Mouse (Mus musculus): ENCODE measurements around the gene Plpp1. TPM values are rescaled to one million over a fixed set of nuclear protein-coding genes. Genes with fewer than 3 reads are reported as not detected.

The Plpp1 gene
- polyA plus RNA-seq, 2 experiments, result 48.8 to 70.9 TPM

GRCm38 (mm10) chr13:112772861-112773260 is 27.7 kb upstream of the Plpp1 start:
- 72% methylated on average over 14 of the region's 14 CpGs for WGBS
- no peak overlapping the region for H3K9ac ChIP-seq (ENCODE audit: low read depth, low read length, severe bottlenecking)

GRCm38 (mm10) chr13:112773991-112774675 is 26.5 kb upstream of the Plpp1 start:
- H3K27ac ChIP-seq (replicated peaks; ENCODE audit: low read depth, low read length), result no peak overlapping the region
- no peak for ATAC-seq (ENCODE audit: low FRiP score, low read depth)
- H3K36me3 ChIP-seq (ENCODE audit: control insufficient read depth, insufficient read depth, low read length), result no peaks in the 10 kb centered on the region
- no peak overlapping the region for H3K9ac ChIP-seq (ENCODE audit: low read depth, low read length, severe bottlenecking)
- H3K4me3 ChIP-seq (replicated peaks; ENCODE audit: low read length), result no peak overlapping the region
- WGBS, result 89% methylated on average over 3 of the region's 3 CpGs
- H3K4me2 ChIP-seq (replicated peaks; ENCODE audit: low read depth, low read length, severe bottlenecking), result no peak overlapping the region
- H3K9me3 ChIP-seq (ENCODE audit: control insufficient read depth, low read length), result no peaks in the 10 kb centered on the region
- no peak for TF ChIP-seq POLR2A (IDR thresholded peaks at IDR 0.05; ENCODE audit: borderline replicate concordance, extremely low read depth, insufficient read depth, insufficient read length)
- no peak for DNase-seq (ENCODE audit: low spot score)
- no peaks in the 10 kb centered on the region for H3K27me3 ChIP-seq (ENCODE audit: control insufficient read depth, insufficient read depth, low read length)
- peaks cover 14% of the 10 kb centered on the region for H3K4me1 ChIP-seq (ENCODE audit: control insufficient read depth, insufficient read depth, low read length)

More at GRCm38 (mm10) chr13:112772861-112773260, 27.7 kb upstream of the Plpp1 start:
- Histone ChIP-seq H3K4me3 (replicated peaks; ENCODE audit: low read length) (no peak overlapping the region), H3K4me2 (replicated peaks; ENCODE audit: low read depth, low read length, severe bottlenecking) (no peak overlapping the region), H3K9me3 (ENCODE audit: control insufficient read depth, low read length) (peaks cover under 1% of the 10 kb centered on the region; the same call in 1 of the 2 replicates), H3K27ac (replicated peaks; ENCODE audit: low read depth, low read length) (no peak overlapping the region), H3K36me3 (ENCODE audit: control insufficient read depth, insufficient read depth, low read length) (no peaks in the 10 kb centered on the region), H3K4me1 (ENCODE audit: control insufficient read depth, insufficient read depth, low read length) (peaks cover 14% of the 10 kb centered on the region), H3K27me3 (ENCODE audit: control insufficient read depth, insufficient read depth, low read length) (no peaks in the 10 kb centered on the region)
- no peak for ATAC-seq (ENCODE audit: low FRiP score, low read depth)
- DNase-seq (ENCODE audit: low spot score), result no peak
- TF ChIP-seq POLR2A (IDR thresholded peaks at IDR 0.05; ENCODE audit: borderline replicate concordance, extremely low read depth, insufficient read depth, insufficient read length), result no peak

GRCm38 (mm10) chr13:112775856-112776255 is 24.7 kb upstream of the Plpp1 start:
- Histone ChIP-seq H3K4me3 (replicated peaks; ENCODE audit: low read length) (no peak overlapping the region), H3K27ac (replicated peaks; ENCODE audit: low read depth, low read length) (no peak overlapping the region), H3K4me1 (ENCODE audit: control insufficient read depth, insufficient read depth, low read length) (peaks cover 6% of the 10 kb centered on the region), H3K9me3 (ENCODE audit: control insufficient read depth, low read length) (no peaks in the 10 kb centered on the region), H3K9ac (ENCODE audit: low read depth, low read length, severe bottlenecking) (no peak overlapping the region), H3K4me2 (replicated peaks; ENCODE audit: low read depth, low read length, severe bottlenecking) (no peak overlapping the region), H3K27me3 (ENCODE audit: control insufficient read depth, insufficient read depth, low read length) (no peaks in the 10 kb centered on the region), H3K36me3 (ENCODE audit: control insufficient read depth, insufficient read depth, low read length) (no peaks in the 10 kb centered on the region)
- WGBS, result 89% methylated on average over 10 of the region's 10 CpGs
- DNase-seq (ENCODE audit: low spot score) (no peak), ATAC-seq (ENCODE audit: low FRiP score, low read depth) (no peak)
- TF ChIP-seq POLR2A (IDR thresholded peaks at IDR 0.05; ENCODE audit: borderline replicate concordance, extremely low read depth, insufficient read depth, insufficient read length), result no peak

- no peak overlapping the region for H3K4me2 ChIP-seq (replicated peaks; ENCODE audit: low read depth, low read length, severe bottlenecking)
- H3K36me3 ChIP-seq (ENCODE audit: control insufficient read depth, insufficient read depth, low read length), result no peaks in the 10 kb centered on the region
- H3K27ac ChIP-seq (replicated peaks; ENCODE audit: low read depth, low read length), result no peak overlapping the region
- H3K27me3 ChIP-seq (ENCODE audit: control insufficient read depth, insufficient read depth, low read length), result no peaks in the 10 kb centered on the region
- H3K4me1 ChIP-seq (ENCODE audit: control insufficient read depth, insufficient read depth, low read length), result no peaks in the 10 kb centered on the region
- no peak overlapping the region for H3K9ac ChIP-seq (ENCODE audit: low read depth, low read length, severe bottlenecking)
- no peak for ATAC-seq (ENCODE audit: low FRiP score, low read depth)
- no peak overlapping the region for H3K4me3 ChIP-seq (replicated peaks; ENCODE audit: low read length)
- no peak for DNase-seq (ENCODE audit: low spot score)
- no peak for TF ChIP-seq POLR2A (IDR thresholded peaks at IDR 0.05; ENCODE audit: borderline replicate concordance, extremely low read depth, insufficient read depth, insufficient read length)
- no peaks in the 10 kb centered on the region for H3K9me3 ChIP-seq (ENCODE audit: control insufficient read depth, low read length)
- WGBS, result 81% methylated on average over 5 of the region's 5 CpGs
Observed at GRCm38 (mm10) chr13:112778407-112778806, 22.2 kb upstream of the Plpp1 start.

- no peak for ATAC-seq (ENCODE audit: low FRiP score, low read depth)
- no peak overlapping the region for H3K27ac ChIP-seq (replicated peaks; ENCODE audit: low read depth, low read length)
Observed at GRCm38 (mm10) chr13:112785305-112785704, 15.3 kb upstream of the Plpp1 start.

More at GRCm38 (mm10) chr13:112785305-112785704, 15.3 kb upstream of the Plpp1 start:
- no peaks in the 10 kb centered on the region for H3K27me3 ChIP-seq (ENCODE audit: control insufficient read depth, insufficient read depth, low read length)
- H3K4me1 ChIP-seq (ENCODE audit: control insufficient read depth, insufficient read depth, low read length), result no peaks in the 10 kb centered on the region
- no peak for DNase-seq (ENCODE audit: low spot score)
- WGBS, result 68% methylated on average over 7 of the region's 7 CpGs
- H3K9me3 ChIP-seq (ENCODE audit: control insufficient read depth, low read length), result no peaks in the 10 kb centered on the region
- TF ChIP-seq POLR2A (IDR thresholded peaks at IDR 0.05; ENCODE audit: borderline replicate concordance, extremely low read depth, insufficient read depth, insufficient read length), result no peak
- no peak overlapping the region for H3K4me3 ChIP-seq (replicated peaks; ENCODE audit: low read length)
- no peak overlapping the region for H3K9ac ChIP-seq (ENCODE audit: low read depth, low read length, severe bottlenecking)
- H3K4me2 ChIP-seq (replicated peaks; ENCODE audit: low read depth, low read length, severe bottlenecking), result no peak overlapping the region
- H3K36me3 ChIP-seq (ENCODE audit: control insufficient read depth, insufficient read depth, low read length), result no peaks in the 10 kb centered on the region

Data from limb, embryonic 14.5 days (tissue).